Mouse (Mus musculus) midbrain, embryonic 11.5 days (tissue): ENCODE measurements around the gene Fmnl2. TPM values are rescaled to one million over a fixed set of nuclear protein-coding genes. Genes with fewer than 3 reads are reported as not detected.

Source experiments
- ATAC-seq: fragments of 200-750 bp; cut with Nextera tagmentation; 2 replicates; pipeline ENCODE4 v1.8.0; 2017; ENCODE audit warnings: moderate TSS enrichment, moderate library complexity; ENCODE audit not compliant: low FRiP score
- DNase-seq: peaks from one replicate; pipeline ENCODE4 v3.0.0; 2015; ENCODE audit warnings: low spot score; ENCODE audit errors: missing footprints
- H3K27ac ChIP-seq: fragments of 300-500 bp; sonication (generic); 2 replicates; pipeline ENCODE4 v1.5.1; 2014; ENCODE audit warnings: low read depth, low read length
- H3K27me3 ChIP-seq: fragments of 300-500 bp; sonication (generic); 2 replicates; pipeline ENCODE4 v1.6.1; 2014; ENCODE audit warnings: mild to moderate bottlenecking, low read length, moderate library complexity, mixed read lengths; ENCODE audit not compliant: control insufficient read depth, insufficient read depth
- H3K36me3 ChIP-seq: fragments of 300-500 bp; sonication (generic); 2 replicates; pipeline ENCODE4 v1.6.1; 2014; ENCODE audit warnings: mild to moderate bottlenecking, low read length, moderate library complexity, mixed read lengths; ENCODE audit not compliant: control insufficient read depth, insufficient read depth
- H3K4me1 ChIP-seq: fragments of 300-500 bp; sonication (generic); 2 replicates; pipeline ENCODE4 v1.6.1; 2014; ENCODE audit warnings: low read length; ENCODE audit not compliant: control insufficient read depth, insufficient read depth
- H3K4me2 ChIP-seq: fragments of 300-500 bp; sonication (generic); 2 replicates; pipeline ENCODE4 v1.6.1; 2014; ENCODE audit warnings: mild to moderate bottlenecking, moderate library complexity
- H3K4me3 ChIP-seq: fragments of 300-500 bp; sonication (generic); 2 replicates; pipeline ENCODE4 v1.5.1; 2014; ENCODE audit warnings: low read depth, low read length
- H3K9ac ChIP-seq: fragments of 300-500 bp; sonication (generic); 2 replicates; pipeline ENCODE4 v1.6.1; 2014; ENCODE audit warnings: low read length
- H3K9me3 ChIP-seq: fragments of 300-500 bp; sonication (generic); 2 replicates; pipeline ENCODE4 v1.6.1; 2016; ENCODE audit warnings: low read length; ENCODE audit not compliant: control insufficient read depth
- WGBS: fragments of 180-500 bp; shearing (Covaris S2); extraction: QIAGEN DNeasy Blood & Tissue Kit; methylation state at CpG from one replicate; pipeline ENCODE4 v1.1.7; 2014; 5-methylcytosine and 5-hydroxymethylcytosine counted together
- polyA plus RNA-seq: library from polyadenylated mRNA; unstranded; fragments of >200 nt; fragmentation: Nextera tagmentation; extraction: Ambion mirVana; gene quantifications from 2 replicates; pipeline ENCODE4 v1.2.1, GENCODE M21; 2014

Fmnl2 gene
- polyA plus RNA-seq, 1 experiment from 2014 or later, result 9.4 TPM

GRCm38 (mm10) chr2:52989316-52989715, 131.7 kb downstream of the Fmnl2 start:
- H3K4me1 ChIP-seq, result peaks cover 11% of the 10 kb centered on the region
- no peak overlapping the region for H3K4me3 ChIP-seq
- no peaks in the 10 kb centered on the region for H3K27me3 ChIP-seq
- H3K9ac ChIP-seq, result no peak overlapping the region
- H3K36me3 ChIP-seq, result no peaks in the 10 kb centered on the region
- no peak for ATAC-seq
- no peak overlapping the region for H3K4me2 ChIP-seq
- DNase-seq, result no peak
- H3K9me3 ChIP-seq, result no peaks in the 10 kb centered on the region
- H3K27ac ChIP-seq, result no peak overlapping the region
- 78% methylated on average over 4 of the region's 4 CpGs for WGBS

- no peaks in the 10 kb centered on the region for H3K36me3 ChIP-seq
- no peak overlapping the region for H3K9ac ChIP-seq
- no peaks in the 10 kb centered on the region for H3K27me3 ChIP-seq
- H3K4me2 ChIP-seq, result no peak overlapping the region
- H3K27ac ChIP-seq, result no peak overlapping the region
- H3K9me3 ChIP-seq, result no peaks in the 10 kb centered on the region
- H3K4me3 ChIP-seq, result no peak overlapping the region
- 69% methylated on average over 9 of the region's 9 CpGs for WGBS
- no peak for ATAC-seq
- DNase-seq, result no peak
- H3K4me1 ChIP-seq, result peaks cover 5% of the 10 kb centered on the region
Measured at GRCm38 (mm10) chr2:52990874-52991687, 133.4 kb downstream of the Fmnl2 start.

- no peaks in the 10 kb centered on the region for H3K27me3 ChIP-seq
- peaks cover 5% of the 10 kb centered on the region for H3K4me1 ChIP-seq
- DNase-seq (no peak), ATAC-seq (no peak)
- no peaks in the 10 kb centered on the region for H3K9me3 ChIP-seq
- no peak overlapping the region for H3K4me2 ChIP-seq
- H3K9ac ChIP-seq, result no peak overlapping the region
- H3K4me3 ChIP-seq, result no peak overlapping the region
- WGBS, result 75% methylated on average over 5 of the region's 5 CpGs
- H3K27ac ChIP-seq, result no peak overlapping the region; the same call in 1 of the 2 replicates
- H3K36me3 ChIP-seq, result no peaks in the 10 kb centered on the region
Measured at GRCm38 (mm10) chr2:52991688-52992194, 134.1 kb downstream of the Fmnl2 start.

- WGBS, result 93% methylated on average over 7 of the region's 7 CpGs
Measured at GRCm38 (mm10) chr2:52993241-52993640, 135.6 kb downstream of the Fmnl2 start.

GRCm38 (mm10) chr2:52994526-52994925, 136.9 kb downstream of the Fmnl2 start:
- Histone ChIP-seq H3K4me3 (no peak overlapping the region), H3K9ac (no peak overlapping the region), H3K27me3 (no peaks in the 10 kb centered on the region; the same call in 1 of the 2 replicates), H3K27ac (no peak overlapping the region), H3K36me3 (no peaks in the 10 kb centered on the region), H3K4me1 (peaks cover 16% of the 10 kb centered on the region), H3K4me2 (no peak overlapping the region), H3K9me3 (no peaks in the 10 kb centered on the region)
- ATAC-seq (no peak), DNase-seq (no peak)
- WGBS, result 89% methylated on average over 9 of the region's 9 CpGs

More at GRCm38 (mm10) chr2:52993241-52993640, 135.6 kb downstream of the Fmnl2 start:
- no peak overlapping the region for H3K4me3 ChIP-seq
- no peak for DNase-seq
- H3K9me3 ChIP-seq, result no peaks in the 10 kb centered on the region
- H3K36me3 ChIP-seq, result no peaks in the 10 kb centered on the region
- no peak for ATAC-seq
- peaks cover 10% of the 10 kb centered on the region for H3K4me1 ChIP-seq
- H3K4me2 ChIP-seq, result no peak overlapping the region
- no peak overlapping the region for H3K27ac ChIP-seq
- H3K27me3 ChIP-seq, result no peaks in the 10 kb centered on the region; the same call in 1 of the 2 replicates
- H3K9ac ChIP-seq, result no peak overlapping the region

GRCm38 (mm10) chr2:52997955-52998750, 140.5 kb downstream of the Fmnl2 start:
- Histone ChIP-seq H3K9me3 (no peaks in the 10 kb centered on the region), H3K27me3 (no peaks in the 10 kb centered on the region; the same call in 1 of the 2 replicates), H3K4me2 (no peak overlapping the region), H3K36me3 (no peaks in the 10 kb centered on the region), H3K4me1 (peaks cover 17% of the 10 kb centered on the region), H3K9ac (no peak overlapping the region), H3K4me3 (no peak overlapping the region), H3K27ac (no peak overlapping the region)
- WGBS, result 29% methylated on average over 15 of the region's 15 CpGs
- DNase-seq (peak; percentile 88), ATAC-seq (peak; percentile 29; the same call in 1 of the 2 replicates)

- no peaks in the 10 kb centered on the region; the same call in 1 of the 2 replicates for H3K27me3 ChIP-seq
- H3K4me1 ChIP-seq, result peaks cover 17% of the 10 kb centered on the region
- no peak for DNase-seq
- 36% methylated on average over 3 of the region's 3 CpGs for WGBS
- no peaks in the 10 kb centered on the region for H3K36me3 ChIP-seq
- ATAC-seq, result no peak; the same call in 1 of the 2 replicates
- H3K4me2 ChIP-seq, result no peak overlapping the region
- H3K27ac ChIP-seq, result no peak overlapping the region
- H3K9me3 ChIP-seq, result no peaks in the 10 kb centered on the region
- H3K4me3 ChIP-seq, result no peak overlapping the region
- no peak overlapping the region for H3K9ac ChIP-seq
Measured at GRCm38 (mm10) chr2:52999524-52999969, 141.9 kb downstream of the Fmnl2 start.

GRCm38 (mm10) chr2:53000446-53000845, 142.8 kb downstream of the Fmnl2 start:
- no peak for DNase-seq
- Histone ChIP-seq H3K4me1 (peaks cover 17% of the 10 kb centered on the region), H3K9ac (no peak overlapping the region), H3K4me2 (no peak overlapping the region), H3K27ac (no peak overlapping the region), H3K9me3 (no peaks in the 10 kb centered on the region), H3K4me3 (no peak overlapping the region), H3K27me3 (no peaks in the 10 kb centered on the region; the same call in 1 of the 2 replicates), H3K36me3 (no peaks in the 10 kb centered on the region)
- ATAC-seq, result 0 out of 2 replicates have a peak, but pooled peaks have one; percentile 22
- WGBS, result 95% methylated on average over 3 of the region's 3 CpGs
